Mouse (Mus musculus): ENCODE measurements at regions not wholly inside any gene's neighbourhood (a gene's known extent, or its start where the extent isn't known, plus 50 kb on each side); places are given as distances from the start of the nearest gene placed in this dataset.

- TF ChIP-seq CTCF (IDR thresholded peaks at IDR 0.05; ENCODE audit: low read depth): no peak
- TF ChIP-seq EP300 (optimal IDR thresholded peaks at IDR 0.05): no peak
Measured at GRCm38 (mm10) chr14:76220952-76221351, 110.3 kb downstream of the Nufip1 start.

Data from stomach, postnatal 0 days (tissue).